Mouse (Mus musculus): ENCODE measurements around the gene Plekha1.

DNA sequence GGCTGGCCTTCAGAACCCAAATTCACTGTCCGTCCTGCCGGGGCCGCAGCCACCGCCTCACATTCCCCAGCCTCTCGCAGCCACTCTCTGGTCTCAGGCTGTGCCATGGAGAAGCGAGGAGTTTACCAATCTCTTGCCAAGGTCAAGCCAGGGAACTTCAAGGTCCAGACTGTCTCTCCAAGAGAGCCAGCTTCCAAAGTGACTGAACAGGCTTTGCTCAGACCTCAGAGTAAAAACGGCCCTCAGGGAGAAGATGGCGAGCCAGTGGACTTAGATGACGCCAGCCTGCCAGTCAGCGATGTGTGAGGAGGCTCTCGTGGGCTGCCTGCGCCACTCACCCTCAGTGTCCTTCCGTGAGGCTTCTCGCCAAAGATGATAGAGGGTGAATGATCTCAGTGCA lies 45.3 kb downstream of the Plekha1 start:
- TF ChIP-seq CTCF (IDR thresholded peaks at IDR 0.05; ENCODE audit: low read depth, low read length): no peak
- TF ChIP-seq POLR2A (IDR thresholded peaks at IDR 0.05; ENCODE audit: borderline replicate concordance, low read depth, low read length): no peak
